Mouse (Mus musculus): ENCODE data around the gene Snrpg.

Gene Snrpg

DNA sequence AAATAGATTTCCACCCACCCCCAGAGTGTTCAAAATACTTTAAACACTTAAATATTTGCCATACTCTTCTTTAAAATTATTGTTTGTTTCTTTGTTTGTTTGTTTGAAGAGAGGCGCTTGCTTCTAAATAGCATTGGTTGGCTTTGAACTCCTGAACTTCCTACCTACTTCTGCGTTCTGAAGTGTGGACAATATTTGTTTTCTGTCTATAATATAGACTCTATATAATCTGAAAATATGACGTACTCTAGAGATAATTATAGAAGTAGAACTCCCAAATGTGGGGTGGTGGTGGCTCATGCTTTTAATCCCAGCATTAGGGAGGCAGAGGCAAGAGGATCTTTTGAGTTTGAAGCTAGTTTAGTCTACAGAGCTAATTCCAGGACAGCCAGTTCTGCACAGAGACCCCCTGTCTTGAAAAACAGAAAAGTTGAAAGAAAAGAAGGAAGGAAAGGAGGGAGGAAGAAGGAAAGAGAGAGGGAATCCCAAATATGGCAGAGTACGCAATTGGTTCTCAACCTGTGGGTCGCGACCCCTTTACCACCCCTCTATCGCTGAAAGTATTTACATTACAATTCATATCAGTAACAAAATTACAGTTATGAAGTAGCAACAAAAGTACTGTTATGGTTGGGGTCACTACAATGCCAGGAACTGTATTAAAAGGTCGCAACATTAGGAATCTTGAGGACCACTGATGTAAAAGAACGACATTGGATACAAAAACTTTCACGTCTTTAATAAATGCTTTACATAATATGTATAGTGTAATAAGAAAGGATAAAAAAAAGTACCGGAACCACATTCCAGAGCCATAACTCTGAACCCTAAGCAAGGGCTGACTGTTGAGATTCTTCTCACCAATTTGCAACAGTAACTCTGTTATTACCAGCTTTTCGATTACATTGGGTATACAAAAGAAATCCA lies 31.8 kb downstream of the Snrpg start:
- no peak for DNase-seq

DNA sequence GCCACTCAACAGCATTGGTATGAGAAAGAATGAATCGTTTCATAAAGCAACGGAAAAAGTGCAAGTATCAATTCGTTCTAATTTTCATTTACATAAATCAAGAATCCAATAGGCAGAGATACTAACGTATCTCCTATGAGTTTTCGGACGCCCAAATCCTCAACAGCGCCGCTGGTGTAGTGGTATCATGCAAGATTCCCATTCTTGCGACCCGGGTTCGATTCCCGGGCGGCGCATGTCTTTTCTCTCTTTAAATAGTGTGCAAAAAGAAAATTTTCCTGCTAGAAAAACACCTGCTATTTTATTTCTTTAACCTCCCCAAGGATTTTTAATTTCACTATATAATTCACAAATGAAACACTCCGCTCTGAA lies 32.6 kb downstream of the Snrpg start:
- DNase-seq: peak; percentile 85 to 93

DNA sequence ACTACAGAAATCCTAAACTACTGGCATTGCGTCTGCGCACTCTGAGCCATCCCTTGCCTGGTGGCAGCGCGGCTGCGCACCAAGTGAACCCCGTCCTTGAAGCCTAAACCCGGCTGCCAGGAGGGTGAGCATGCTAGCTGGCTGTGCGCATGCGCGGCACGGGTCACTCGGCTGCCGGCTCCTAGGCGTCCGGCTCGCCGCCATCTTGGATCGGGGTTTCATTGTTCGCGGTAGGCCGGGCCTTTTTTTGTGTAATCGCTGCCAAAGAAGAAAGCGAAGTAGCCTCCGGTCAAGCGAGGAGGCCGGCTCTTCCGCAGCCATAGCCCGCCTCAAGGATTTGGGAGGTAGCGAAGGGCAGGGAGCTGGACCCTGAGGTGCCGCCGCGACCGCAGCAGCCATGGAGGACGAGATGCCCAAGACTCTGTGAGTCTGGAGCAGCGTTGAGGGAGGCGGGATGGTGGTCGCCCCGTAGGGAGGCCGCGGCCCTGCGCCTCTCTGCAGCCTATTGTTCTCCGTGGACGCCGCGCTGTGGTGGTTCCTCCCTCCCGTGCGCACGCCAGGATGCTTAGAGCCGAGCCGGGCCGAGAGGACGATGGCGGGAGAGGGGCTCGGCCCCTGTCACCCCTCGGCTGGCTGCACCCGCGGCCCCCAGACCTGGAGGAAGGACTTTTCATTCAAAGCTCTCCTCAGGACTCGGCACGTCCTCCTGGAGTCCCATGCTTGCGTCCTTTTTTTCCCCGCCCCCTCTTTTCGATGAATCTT lies 33.2 kb downstream of the Snrpg start, which contains the start of gene Tia1:
Tia1 (plus strand) TSS at position 120 of the 762 bp plus-strand sequence.
- peak; percentile 98 for DNase-seq

DNA sequence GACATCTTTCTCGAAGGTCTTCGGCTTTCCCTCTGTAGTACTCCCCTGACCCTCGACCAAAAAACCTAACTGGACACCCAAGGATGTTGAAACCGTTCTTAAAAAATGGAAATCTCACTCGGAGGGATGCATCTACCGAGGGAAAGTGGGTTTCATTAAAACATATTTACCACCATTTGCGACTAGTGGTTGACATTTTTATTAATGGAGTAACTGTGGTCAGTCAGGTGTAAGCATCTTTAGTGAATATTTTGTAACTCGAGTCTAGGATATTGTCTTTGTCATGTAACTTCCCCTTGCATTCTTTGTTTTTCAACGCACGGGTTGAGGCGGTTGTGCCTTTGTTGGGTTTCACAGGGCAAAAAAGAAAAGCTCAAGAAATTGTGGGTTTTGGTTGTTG lies 33.9 kb downstream of the Snrpg start:
- DNase-seq: no peak

DNA sequence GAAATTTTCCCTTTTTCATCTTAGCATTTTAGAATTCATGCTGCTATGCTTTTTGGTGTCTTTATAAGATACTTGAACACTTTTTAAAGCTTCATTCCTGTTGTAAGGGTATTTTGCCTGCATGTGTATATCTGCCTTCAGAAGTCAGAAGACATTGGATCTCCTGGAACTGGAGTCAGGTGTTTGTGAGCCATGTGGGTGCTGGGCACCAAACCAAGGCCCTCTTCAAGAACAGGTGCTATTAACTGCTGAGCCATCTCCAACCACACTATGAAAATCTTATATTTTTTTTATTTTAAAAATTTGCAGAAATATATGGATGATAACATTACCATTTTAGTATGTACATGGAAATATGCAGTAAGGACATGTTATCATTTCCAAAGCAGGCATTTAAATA lies 35.2 kb downstream of the Snrpg start:
- DNase-seq: peak in 1 of 2 experiments; percentile 23

DNA sequence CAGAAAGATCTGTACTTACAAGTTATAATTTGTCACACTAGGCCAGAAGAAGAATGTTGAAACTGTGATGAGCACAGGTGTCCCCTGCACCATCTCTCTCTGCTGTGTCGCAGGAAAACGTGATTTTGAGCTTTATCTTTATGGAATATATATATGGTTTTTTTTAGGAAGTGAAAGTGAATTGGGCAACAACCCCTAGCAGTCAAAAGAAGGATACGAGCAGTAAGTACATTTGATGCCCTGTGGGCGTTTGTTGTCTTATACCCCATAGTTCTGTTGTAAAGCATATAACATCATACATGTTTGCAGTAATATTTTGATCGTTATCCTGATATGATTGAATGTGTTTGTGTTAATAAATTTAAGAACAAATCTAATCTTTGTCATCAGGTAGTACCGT lies 47.6 kb downstream of the Snrpg start:
- DNase-seq: no peak

DNA sequence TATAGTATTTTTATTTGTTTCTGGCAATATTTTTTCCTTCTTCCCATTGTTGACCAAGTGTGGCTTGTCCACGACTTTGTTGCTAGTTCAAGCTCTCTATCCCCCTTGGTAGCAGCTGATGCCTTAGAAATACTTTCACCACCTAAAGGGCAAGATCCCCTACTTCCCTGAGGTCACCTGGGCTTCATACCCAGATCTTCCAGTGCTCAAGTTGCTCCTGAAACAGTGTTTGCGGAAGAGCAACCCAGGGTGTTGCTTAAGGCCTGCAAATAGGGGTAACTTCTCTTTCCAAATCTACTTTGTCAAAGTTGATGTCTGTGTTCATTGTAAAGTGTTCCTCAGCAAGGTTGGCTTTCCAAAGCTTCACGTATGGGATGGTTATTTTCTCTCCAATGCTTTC lies 48.1 kb downstream of the Snrpg start:
- DNase-seq: no peak

DNA sequence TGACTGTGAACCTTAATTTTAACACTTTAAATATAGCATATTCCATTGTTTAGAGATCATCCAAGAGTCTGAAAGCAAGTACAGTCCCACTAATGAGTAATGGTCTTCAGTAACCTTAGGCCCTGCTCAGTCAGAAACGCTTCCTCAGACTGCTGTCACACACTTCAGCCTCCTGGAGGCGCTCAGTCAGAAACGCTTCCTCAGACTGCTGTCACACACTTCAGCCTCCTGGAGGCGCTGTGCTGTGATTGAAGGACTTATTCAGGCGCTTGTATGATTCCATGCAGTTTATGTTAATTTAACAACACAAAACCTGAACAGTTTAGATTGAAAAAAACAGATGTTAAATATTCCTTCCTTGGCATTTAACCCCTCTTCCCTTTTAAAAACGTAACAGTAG lies 49.4 kb downstream of the Snrpg start:
- DNase-seq: no peak

DNA sequence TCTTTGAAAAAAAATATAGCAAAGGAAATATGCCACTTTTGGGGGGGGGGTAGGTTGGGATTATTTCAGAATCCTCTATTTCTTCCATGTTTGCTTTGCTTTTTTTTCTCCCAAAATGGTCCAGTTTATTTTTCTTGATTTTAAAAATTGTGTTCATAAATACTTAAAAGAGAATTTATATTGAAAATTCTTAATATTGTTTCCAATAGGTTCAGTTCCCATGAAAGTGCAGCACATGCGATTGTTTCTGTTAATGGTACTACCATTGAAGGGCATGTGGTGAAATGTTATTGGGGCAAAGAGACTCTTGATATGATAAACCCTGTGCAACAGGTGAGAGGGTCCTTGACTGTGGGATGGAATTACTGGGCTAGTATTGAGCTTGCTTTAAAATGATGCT lies 55.3 kb downstream of the Snrpg start, which contains the start of gene Gm44790:
Gm44790 (plus strand) TSS at position 301 of the 400 bp plus-strand sequence.
- DNase-seq: no peak

Data from cerebellum, adult 18-20 months (tissue).